Mouse (Mus musculus) thymus, postnatal 14 days (tissue): ENCODE data around the gene Frmd6.

ENCODE experiments used
- DNase-seq: peaks from one replicate; pipeline ENCODE4 v3.0.0; 2021

Frmd6 gene

GRCm38 (mm10) chr12:70907651-70908050 lies 82.3 kb downstream of the Frmd6 start:
- DNase-seq, result no peak

- DNase-seq, result no peak
Observed at GRCm38 (mm10) chr12:70908076-70908475, 82.8 kb downstream of the Frmd6 start.

- DNase-seq, result peak; percentile 83
Observed at GRCm38 (mm10) chr12:70910241-70910720, 85.0 kb downstream of the Frmd6 start.

- DNase-seq, result peak; percentile 82
Observed at GRCm38 (mm10) chr12:70911029-70911428, 85.7 kb downstream of the Frmd6 start.

GRCm38 (mm10) chr12:70911676-70912379 lies 86.5 kb downstream of the Frmd6 start:
- DNase-seq, result peak; percentile 16

GRCm38 (mm10) chr12:70913429-70913828 lies 88.1 kb downstream of the Frmd6 start:
- peak; percentile 92 for DNase-seq

GRCm38 (mm10) chr12:70914387-70914786 lies 89.1 kb downstream of the Frmd6 start:
- peak; percentile 60 for DNase-seq

- DNase-seq, result no peak
Observed at GRCm38 (mm10) chr12:70929781-70930180, 104.5 kb downstream of the Frmd6 start.

GRCm38 (mm10) chr12:70937150-70937549 lies 111.8 kb downstream of the Frmd6 start:
- DNase-seq, result peak; percentile 42

- peak; percentile 96 for DNase-seq
Observed at GRCm38 (mm10) chr12:70937571-70938384, 112.5 kb downstream of the Frmd6 start, which contains the start of gene Actr10. TSS of gene Actr10 (plus strand) at chr12:70937857.

- peak; percentile 77 for DNase-seq
Observed at GRCm38 (mm10) chr12:70940806-70941205, 115.5 kb downstream of the Frmd6 start.

GRCm38 (mm10) chr12:70944181-70944580 lies 118.9 kb downstream of the Frmd6 start:
- no peak for DNase-seq

GRCm38 (mm10) chr12:70946585-70947256 lies 121.4 kb downstream of the Frmd6 start:
- no peak for DNase-seq
